Mouse (Mus musculus) embryo, embryonic 10.5 days (tissue): ENCODE measurements at regions not wholly inside any gene's neighbourhood (a gene's known extent, or its start where the extent isn't known, plus 50 kb on each side); places are given as distances from the start of the nearest gene placed in this dataset.

Experiments used
- DNase-seq: peaks from one replicate; pipeline ENCODE4 v3.0.0-alpha.2; 2015; ENCODE audit warnings: low spot score

- DNase-seq, result no peak
Observed at GRCm38 (mm10) chr2:148505651-148506050, 62.3 kb upstream of the Cd93 start.

- DNase-seq, result no peak
Observed at GRCm38 (mm10) chr2:148503143-148503854, 59.9 kb upstream of the Cd93 start.

GRCm38 (mm10) chr2:148502321-148502720 is 59.0 kb upstream of the Cd93 start:
- no peak for DNase-seq

DNA sequence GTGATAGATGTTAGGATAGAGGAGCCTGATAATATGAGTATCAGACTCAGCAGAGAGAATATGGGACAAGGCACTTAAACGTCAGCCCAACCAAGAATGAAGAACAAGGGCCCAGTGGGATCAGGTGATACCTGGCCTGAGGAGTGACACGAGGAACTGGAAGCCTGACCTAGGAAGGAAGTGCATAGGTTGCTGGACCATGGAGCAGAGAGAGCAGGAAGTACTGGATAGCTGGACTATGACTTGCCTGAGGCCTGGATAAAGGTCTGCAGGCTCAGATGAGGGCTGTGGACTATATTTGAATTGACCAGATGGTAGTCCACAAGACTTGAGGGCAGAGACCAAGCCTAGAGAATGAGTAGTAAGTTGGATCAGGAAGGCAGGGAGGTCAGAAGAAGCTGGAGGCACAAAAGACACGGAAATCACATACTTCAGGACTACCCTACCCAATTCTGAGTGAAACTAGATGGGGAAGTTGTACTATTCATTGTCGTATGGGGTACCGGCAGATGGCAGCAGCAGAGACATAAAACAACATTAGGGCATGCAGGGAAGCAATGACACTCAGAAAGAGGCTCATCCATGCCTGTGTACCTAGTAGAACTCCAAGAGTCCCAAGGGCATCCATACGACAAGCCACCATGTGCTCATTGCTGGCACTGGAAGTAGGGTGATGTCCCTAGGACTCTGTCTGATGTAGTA is 57.0 kb upstream of the Cd93 start:
- DNase-seq, result no peak

GRCm38 (mm10) chr2:148497452-148498302 is 54.3 kb upstream of the Cd93 start:
- no peak for DNase-seq

- DNase-seq, result no peak
Observed at GRCm38 (mm10) chr2:148496151-148497040, 53.0 kb upstream of the Cd93 start.

GRCm38 (mm10) chr2:148495485-148495884 is 52.1 kb upstream of the Cd93 start:
- DNase-seq, result no peak

GRCm38 (mm10) chr2:148493281-148493680 is 49.9 kb upstream of the Cd93 start:
- no peak for DNase-seq
